Mouse (Mus musculus) heart, embryonic 12.5 days (tissue): ENCODE measurements around the gene Fam3a. TPM values are rescaled to one million over a fixed set of nuclear protein-coding genes. Genes with fewer than 3 reads are reported as not detected.

Experiments
- polyA plus RNA-seq: library from polyadenylated mRNA; unstranded; fragments of >200 nt; fragmentation: Nextera tagmentation; extraction: Ambion mirVana; gene quantifications from 2 replicates; pipeline ENCODE4 v1.2.1, GENCODE M21; 2016

Gene Fam3a
- polyA plus RNA-seq, 1 experiment from 2014 or later, result 25.7 TPM

Other genes starting within 250 kb of the Fam3a start
- not detected in 2 replicates for gene Tex28, start 225.4 kb downstream of the Fam3a start, polyA plus RNA-seq
- not detected in 2 replicates for gene Tktl1, start 216.0 kb downstream of the Fam3a start, polyA plus RNA-seq
- 226 and 227 TPM in 2 replicates for gene Flna, start 143.5 kb downstream of the Fam3a start, polyA plus RNA-seq
- gene Emd, start 138.6 kb downstream of the Fam3a start, polyA plus RNA-seq, result 16.8 and 17.3 TPM in 2 replicates
- gene Rpl10, start 122.5 kb downstream of the Fam3a start, polyA plus RNA-seq, result 437 and 446 TPM in 2 replicates
- gene Taz, start 111.4 kb downstream of the Fam3a start, polyA plus RNA-seq, result 70.5 and 71.3 TPM in 2 replicates
- 10.2 and 10.8 TPM in 2 replicates for gene Dnase1l1, start 110.9 kb downstream of the Fam3a start, polyA plus RNA-seq
- gene Atp6ap1, start 96.2 kb downstream of the Fam3a start, polyA plus RNA-seq, result 125 and 128 TPM in 2 replicates
- gene Gdi1, start 88.3 kb downstream of the Fam3a start, polyA plus RNA-seq, result 167 and 174 TPM in 2 replicates
- gene Fam50a, start 80.2 kb downstream of the Fam3a start, polyA plus RNA-seq, result 53.1 and 55.1 TPM in 2 replicates
- 9.6 and 9.8 TPM in 2 replicates for gene Plxna3, start 64.2 kb downstream of the Fam3a start, polyA plus RNA-seq
- 93.9 and 95.5 TPM in 2 replicates for gene Lage3, start 39.7 kb downstream of the Fam3a start, polyA plus RNA-seq
- 57.4 and 58.2 TPM in 2 replicates for gene Ubl4a, start 20.1 kb downstream of the Fam3a start, polyA plus RNA-seq
- gene Slc10a3, start 19.9 kb downstream of the Fam3a start, polyA plus RNA-seq, result 13.5 and 13.7 TPM in 2 replicates
- gene Ikbkg, start within 50 bp of the Fam3a start, polyA plus RNA-seq, result 25.6 and 29.4 TPM in 2 replicates
- 18.5 TPM in 2 replicates for gene G6pdx, start 35.9 kb upstream of the Fam3a start, polyA plus RNA-seq
- not detected in 2 replicates for gene Gm6880, start 88.1 kb upstream of the Fam3a start, polyA plus RNA-seq
- gene Olfr1326-ps1, start 181.6 kb upstream of the Fam3a start, polyA plus RNA-seq, result not detected in 2 replicates
- gene Olfr1325, start 199.4 kb upstream of the Fam3a start, polyA plus RNA-seq, result not detected in 2 replicates